Mouse (Mus musculus) forebrain, embryonic 12.5 days (tissue): ENCODE measurements at regions not wholly inside any gene's neighbourhood (a gene's known extent, or its start where the extent isn't known, plus 50 kb on each side); places are given as distances from the start of the nearest gene placed in this dataset.

ENCODE experiments used
- ATAC-seq: fragments of 200-750 bp; cut with Nextera tagmentation; 2 replicates; pipeline ENCODE4 v1.8.0; 2017; ENCODE audit warnings: moderate TSS enrichment; ENCODE audit not compliant: low FRiP score
- H3K27ac ChIP-seq: fragments of 300-500 bp; sonication (generic); 2 replicates; pipeline ENCODE4 v1.5.1; 2016; ENCODE audit warnings: mild to moderate bottlenecking
- H3K27me3 ChIP-seq: fragments of 300-500 bp; sonication (generic); 2 replicates; pipeline ENCODE4 v1.6.1; 2016; ENCODE audit warnings: mild to moderate bottlenecking
- H3K36me3 ChIP-seq: fragments of 300-500 bp; sonication (generic); replicated peaks from 2 replicates; pipeline ENCODE4 v1.6.1; 2016; ENCODE audit warnings: mild to moderate bottlenecking
- H3K4me1 ChIP-seq: fragments of 300-500 bp; sonication (generic); 2 replicates; pipeline ENCODE4 v1.6.1; 2016
- H3K4me2 ChIP-seq: fragments of 300-500 bp; sonication (generic); 2 replicates; pipeline ENCODE4 v1.6.1; 2016; ENCODE audit warnings: mild to moderate bottlenecking, moderate library complexity
- H3K4me3 ChIP-seq: fragments of 300-500 bp; sonication (generic); replicated peaks from 2 replicates; pipeline ENCODE4 v1.5.1; 2016; ENCODE audit warnings: mild to moderate bottlenecking
- H3K9ac ChIP-seq: fragments of 300-500 bp; sonication (generic); 2 replicates; pipeline ENCODE4 v1.6.1; 2016; ENCODE audit warnings: mild to moderate bottlenecking
- H3K9me3 ChIP-seq: fragments of 300-500 bp; sonication (generic); 2 replicates; pipeline ENCODE4 v1.6.1; 2016
- WGBS: fragments of 180-500 bp; shearing (Covaris S2); methylation state at CpG from one replicate; pipeline ENCODE4 v1.1.7; 2016; 5-methylcytosine and 5-hydroxymethylcytosine counted together

GRCm38 (mm10) chr14:76767301-76767700, 210.6 kb upstream of the Serp2 start:
- no peak overlapping the region for H3K4me3 ChIP-seq
- WGBS, result 63% methylated on average over 6 of the region's 6 CpGs
- H3K4me2 ChIP-seq, result no peak overlapping the region
- H3K27ac ChIP-seq, result no peak overlapping the region
- peaks cover 33% of the 10 kb centered on the region for H3K4me1 ChIP-seq
- H3K27me3 ChIP-seq, result 0 out of 2 replicates have a peak, but pooled peaks cover 14% of the 10 kb centered on the region
- ATAC-seq, result no peak
- no peak overlapping the region for H3K9ac ChIP-seq
- no peaks in the 10 kb centered on the region for H3K36me3 ChIP-seq
- H3K9me3 ChIP-seq, result no peaks in the 10 kb centered on the region

GRCm38 (mm10) chr14:76766186-76766713, 209.6 kb upstream of the Serp2 start:
- no peaks in the 10 kb centered on the region for H3K9me3 ChIP-seq
- H3K36me3 ChIP-seq, result no peaks in the 10 kb centered on the region
- no peak overlapping the region for H3K4me3 ChIP-seq
- H3K9ac ChIP-seq, result no peak overlapping the region
- 0 out of 2 replicates have a peak, but pooled peaks have one; percentile 44 for ATAC-seq
- peak overlapping the region; percentile 46; the same call in 1 of the 2 replicates for H3K27ac ChIP-seq
- WGBS, result 37% methylated on average over 10 of the region's 10 CpGs
- no peak overlapping the region for H3K4me2 ChIP-seq
- peaks cover 27% of the 10 kb centered on the region for H3K4me1 ChIP-seq
- H3K27me3 ChIP-seq, result 0 out of 2 replicates have a peak, but pooled peaks cover 5% of the 10 kb centered on the region

GRCm38 (mm10) chr14:76765094-76765504, 208.4 kb upstream of the Serp2 start:
- Histone ChIP-seq H3K9ac (no peak overlapping the region), H3K9me3 (no peaks in the 10 kb centered on the region), H3K4me1 (peaks cover 30% of the 10 kb centered on the region), H3K4me2 (no peak overlapping the region), H3K27ac (peak overlapping the region; percentile 46), H3K4me3 (no peak overlapping the region), H3K27me3 (0 out of 2 replicates have a peak, but pooled peaks cover 5% of the 10 kb centered on the region), H3K36me3 (no peaks in the 10 kb centered on the region)
- 60% methylated on average over 6 of the region's 6 CpGs for WGBS
- ATAC-seq, result no peak

- H3K4me1 ChIP-seq, result peaks cover 30% of the 10 kb centered on the region
- H3K4me2 ChIP-seq, result peak overlapping the region; percentile 10; the same call in 1 of the 2 replicates
- H3K9ac ChIP-seq, result no peak overlapping the region
- H3K27ac ChIP-seq, result no peak overlapping the region
- 27% methylated on average over 7 of the region's 7 CpGs for WGBS
- ATAC-seq, result no peak
- H3K36me3 ChIP-seq, result no peaks in the 10 kb centered on the region
- H3K9me3 ChIP-seq, result no peaks in the 10 kb centered on the region
- H3K4me3 ChIP-seq, result no peak overlapping the region
- 0 out of 2 replicates have a peak, but pooled peaks cover 5% of the 10 kb centered on the region for H3K27me3 ChIP-seq
Measured at GRCm38 (mm10) chr14:76764390-76764796, 207.7 kb upstream of the Serp2 start.

- no peak overlapping the region for H3K4me2 ChIP-seq
- no peak overlapping the region for H3K27ac ChIP-seq
- H3K36me3 ChIP-seq, result no peaks in the 10 kb centered on the region
- H3K9me3 ChIP-seq, result no peaks in the 10 kb centered on the region
- WGBS, result 85% methylated on average over 7 of the region's 7 CpGs
- ATAC-seq, result no peak
- 0 out of 2 replicates have a peak, but pooled peaks cover 5% of the 10 kb centered on the region for H3K27me3 ChIP-seq
- H3K4me1 ChIP-seq, result peaks cover 30% of the 10 kb centered on the region
- H3K4me3 ChIP-seq, result no peak overlapping the region
- H3K9ac ChIP-seq, result no peak overlapping the region
Measured at GRCm38 (mm10) chr14:76763539-76763938, 206.8 kb upstream of the Serp2 start.

GRCm38 (mm10) chr14:76762777-76763176, 206.1 kb upstream of the Serp2 start:
- H3K9me3 ChIP-seq, result no peaks in the 10 kb centered on the region
- H3K27ac ChIP-seq, result no peak overlapping the region
- H3K4me1 ChIP-seq, result peaks cover 30% of the 10 kb centered on the region
- no peak overlapping the region for H3K4me2 ChIP-seq
- H3K4me3 ChIP-seq, result no peak overlapping the region
- 0 out of 2 replicates have a peak, but pooled peaks cover 5% of the 10 kb centered on the region for H3K27me3 ChIP-seq
- H3K36me3 ChIP-seq, result no peaks in the 10 kb centered on the region
- H3K9ac ChIP-seq, result no peak overlapping the region
- WGBS, result 69% methylated on average over 10 of the region's 10 CpGs
- no peak for ATAC-seq

GRCm38 (mm10) chr14:76761691-76762090, 205.0 kb upstream of the Serp2 start:
- H3K36me3 ChIP-seq, result no peaks in the 10 kb centered on the region
- 91% methylated on average over 11 of the region's 11 CpGs for WGBS
- no peak overlapping the region for H3K4me3 ChIP-seq
- H3K9me3 ChIP-seq, result no peaks in the 10 kb centered on the region
- no peak for ATAC-seq
- H3K27me3 ChIP-seq, result 0 out of 2 replicates have a peak, but pooled peaks cover 5% of the 10 kb centered on the region
- H3K27ac ChIP-seq, result no peak overlapping the region
- H3K4me1 ChIP-seq, result peaks cover 28% of the 10 kb centered on the region
- no peak overlapping the region for H3K9ac ChIP-seq
- no peak overlapping the region for H3K4me2 ChIP-seq

- WGBS, result 91% methylated on average over 4 of the region's 4 CpGs
Measured at GRCm38 (mm10) chr14:76761274-76761673, 204.6 kb upstream of the Serp2 start.

GRCm38 (mm10) chr14:76760509-76761023, 203.9 kb upstream of the Serp2 start:
- peaks cover 19% of the 10 kb centered on the region for H3K4me1 ChIP-seq
- no peak overlapping the region for H3K9ac ChIP-seq
- 81% methylated on average over 13 of the region's 13 CpGs for WGBS
- H3K4me3 ChIP-seq, result no peak overlapping the region
- no peak overlapping the region for H3K27ac ChIP-seq
- no peak for ATAC-seq
- H3K4me2 ChIP-seq, result no peak overlapping the region
- no peaks in the 10 kb centered on the region for H3K36me3 ChIP-seq
- 0 out of 2 replicates have a peak, but pooled peaks cover 5% of the 10 kb centered on the region for H3K27me3 ChIP-seq
- no peaks in the 10 kb centered on the region for H3K9me3 ChIP-seq

More at GRCm38 (mm10) chr14:76761274-76761673, 204.6 kb upstream of the Serp2 start:
- no peak for ATAC-seq
- H3K27me3 ChIP-seq, result 0 out of 2 replicates have a peak, but pooled peaks cover 5% of the 10 kb centered on the region
- H3K4me2 ChIP-seq, result no peak overlapping the region
- H3K9me3 ChIP-seq, result no peaks in the 10 kb centered on the region
- peaks cover 24% of the 10 kb centered on the region for H3K4me1 ChIP-seq
- no peaks in the 10 kb centered on the region for H3K36me3 ChIP-seq
- H3K9ac ChIP-seq, result no peak overlapping the region
- H3K27ac ChIP-seq, result no peak overlapping the region
- no peak overlapping the region for H3K4me3 ChIP-seq

- ATAC-seq, result no peak
- WGBS, result 86% methylated on average over 4 of the region's 4 CpGs
- H3K4me3 ChIP-seq, result no peak overlapping the region
Measured at GRCm38 (mm10) chr14:76759377-76759776, 202.7 kb upstream of the Serp2 start.

GRCm38 (mm10) chr14:76758589-76758988, 201.9 kb upstream of the Serp2 start:
- Histone ChIP-seq H3K4me2 (no peak overlapping the region), H3K9me3 (no peaks in the 10 kb centered on the region), H3K4me3 (no peak overlapping the region), H3K4me1 (peaks cover 4% of the 10 kb centered on the region; the same call in 1 of the 2 replicates), H3K27ac (no peak overlapping the region), H3K36me3 (no peaks in the 10 kb centered on the region), H3K27me3 (no peaks in the 10 kb centered on the region), H3K9ac (no peak overlapping the region)
- no peak for ATAC-seq
- whole genome bisulfite sequencing, result 79% methylated on average over 1 of the region's 1 CpGs

More at GRCm38 (mm10) chr14:76759377-76759776, 202.7 kb upstream of the Serp2 start:
- Histone ChIP-seq H3K27me3 (no peaks in the 10 kb centered on the region), H3K9ac (no peak overlapping the region), H3K4me2 (no peak overlapping the region), H3K9me3 (no peaks in the 10 kb centered on the region), H3K36me3 (no peaks in the 10 kb centered on the region), H3K4me1 (peaks cover 11% of the 10 kb centered on the region), H3K27ac (no peak overlapping the region)

- Histone ChIP-seq H3K4me1 (peaks cover 4% of the 10 kb centered on the region; the same call in 1 of the 2 replicates), H3K9ac (no peak overlapping the region), H3K27me3 (no peaks in the 10 kb centered on the region), H3K27ac (no peak overlapping the region), H3K9me3 (no peaks in the 10 kb centered on the region), H3K36me3 (no peaks in the 10 kb centered on the region), H3K4me2 (no peak overlapping the region), H3K4me3 (no peak overlapping the region)
- no peak for ATAC-seq
- 83% methylated on average over 9 of the region's 9 CpGs for WGBS
Measured at GRCm38 (mm10) chr14:76755591-76756376, 199.1 kb upstream of the Serp2 start.
